Mouse (Mus musculus): ENCODE data around the gene Ddb2. TPM values are rescaled to one million over a fixed set of nuclear protein-coding genes. Genes with fewer than 3 reads are reported as not detected.

Gene Ddb2
- polyA plus RNA-seq (2015; fragmentation: Nextera tagmentation; extraction: Ambion mirVana): 33.7 and 35.8 TPM in 2 replicates

GRCm38 (mm10) chr2:91236601-91237510, at the start of gene Ddb2:
Ddb2 (minus strand) TSS chr2:91236982.
- peak; percentile 97 for DNase-seq (ENCODE audit: low spot score)

GRCm38 (mm10) chr2:91285885-91286505, 49.2 kb upstream of the Ddb2 start:
- peak; percentile 66 for DNase-seq (ENCODE audit: low spot score)

DNA sequence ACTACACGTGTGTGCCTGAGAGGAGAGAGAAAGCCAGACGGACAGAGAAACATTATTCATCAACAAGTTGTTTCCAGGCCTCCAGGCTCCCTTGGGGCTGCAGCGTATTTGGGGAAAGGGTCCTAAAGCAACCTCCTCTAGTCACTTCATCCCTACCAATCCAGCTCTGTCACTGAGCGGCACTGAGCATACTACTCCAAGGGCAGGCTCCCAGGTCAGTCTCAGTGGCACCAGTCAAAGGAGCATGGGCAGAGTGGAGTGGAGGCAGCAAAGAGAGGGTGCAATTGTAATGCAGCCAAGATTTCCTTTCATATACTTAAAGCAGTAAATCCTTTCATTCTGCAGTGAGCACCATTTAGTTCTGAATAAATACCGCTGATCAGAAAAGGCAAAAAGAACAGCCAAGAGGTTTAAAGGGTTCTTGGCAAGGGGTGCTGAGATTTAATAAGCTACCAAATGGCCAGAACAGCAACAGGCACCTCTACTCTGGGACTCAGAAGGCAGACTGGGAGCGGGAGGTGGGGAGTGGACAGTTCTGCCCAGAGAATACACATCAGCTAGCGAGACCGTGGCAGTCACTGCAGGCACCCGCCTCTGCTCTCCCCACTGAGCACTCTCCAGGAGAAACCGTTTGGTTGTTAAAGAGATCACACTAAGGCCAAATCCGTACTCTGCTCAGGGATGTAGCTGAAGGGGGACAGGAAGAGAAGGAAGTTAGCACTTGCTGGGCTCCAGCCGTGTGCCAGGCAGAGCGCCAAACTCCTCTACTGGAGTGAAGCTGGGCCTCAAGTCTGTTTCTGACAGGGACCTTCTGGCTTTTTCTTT, 47.8 kb upstream of the Ddb2 start:
- DNase-seq (ENCODE audit: low spot score): no peak

GRCm38 (mm10) chr2:91283972-91284371, 47.2 kb upstream of the Ddb2 start:
- no peak for DNase-seq (ENCODE audit: low spot score)

- DNase-seq (ENCODE audit: low spot score): no peak
Measured at GRCm38 (mm10) chr2:91281366-91281765, 44.6 kb upstream of the Ddb2 start.

GRCm38 (mm10) chr2:91279372-91279755, 42.6 kb upstream of the Ddb2 start:
- no peak for DNase-seq (ENCODE audit: low spot score)

- DNase-seq (ENCODE audit: low spot score): peak; percentile 42
Measured at GRCm38 (mm10) chr2:91278749-91279371, 42.1 kb upstream of the Ddb2 start.

DNA sequence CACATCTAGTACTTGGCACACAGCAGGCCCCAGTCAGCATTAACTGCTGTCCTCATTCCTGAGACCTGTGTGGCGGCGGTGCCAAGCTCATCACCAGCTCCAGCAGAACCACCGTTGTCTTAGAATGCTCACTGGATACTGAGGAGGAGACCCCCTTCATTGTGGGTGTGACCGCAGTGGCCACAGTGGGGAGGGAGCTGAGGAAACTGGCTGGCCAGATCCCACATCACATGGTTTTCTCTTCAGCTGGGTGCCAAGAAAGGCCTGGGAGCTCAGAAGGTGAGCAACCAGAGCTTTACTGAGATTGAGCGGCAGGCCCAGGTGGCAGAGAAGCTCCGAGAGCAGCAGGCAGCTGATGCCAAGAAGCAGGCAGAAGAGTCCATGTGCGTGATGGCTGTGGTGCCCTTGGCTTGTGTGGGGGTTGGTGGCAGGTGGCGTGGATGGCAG, 32.9 kb upstream of the Ddb2 start:
- no peak for DNase-seq (ENCODE audit: low spot score)

DNA sequence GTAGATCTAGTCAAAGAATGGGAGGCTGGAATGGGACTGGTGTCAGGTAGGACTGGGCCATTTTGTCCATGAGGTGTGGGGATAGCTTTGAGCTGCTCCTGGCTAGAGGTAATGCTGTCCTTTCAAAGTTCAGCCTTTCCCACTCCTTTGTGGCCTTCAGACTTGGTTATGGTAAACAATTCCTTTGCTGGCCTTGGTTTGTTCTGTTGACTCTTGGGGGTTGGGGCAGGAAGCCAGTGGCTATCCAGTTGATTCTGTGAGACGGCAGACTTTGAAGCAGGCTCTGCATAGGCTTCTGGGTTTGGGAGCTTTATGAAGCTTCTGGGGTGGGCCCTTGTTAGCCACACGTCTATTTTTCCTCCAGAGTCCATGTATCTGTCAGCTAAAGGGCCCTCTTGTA, 31.9 kb upstream of the Ddb2 start:
- no peak for DNase-seq (ENCODE audit: low spot score)

DNA sequence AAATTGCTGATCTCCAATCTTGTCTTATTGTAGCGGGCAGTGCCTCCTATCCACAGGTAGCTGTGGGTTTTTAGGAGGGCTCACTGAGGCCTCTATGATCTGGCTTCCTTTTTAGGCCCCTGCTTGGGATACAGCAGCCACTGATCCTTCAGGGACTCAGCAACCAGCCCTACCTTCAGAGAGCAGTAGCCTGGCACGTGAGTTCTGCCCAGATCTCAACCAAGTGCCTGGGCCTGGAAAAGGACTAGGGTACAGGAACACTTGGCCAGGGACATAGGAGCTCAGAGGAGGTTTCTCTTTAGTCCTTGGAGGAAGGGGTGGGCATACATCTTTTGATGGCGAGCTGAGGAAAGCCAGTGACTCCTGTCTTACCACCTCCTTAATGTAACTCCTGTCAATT, 31.3 kb upstream of the Ddb2 start:
- no peak for DNase-seq (ENCODE audit: low spot score)

DNA sequence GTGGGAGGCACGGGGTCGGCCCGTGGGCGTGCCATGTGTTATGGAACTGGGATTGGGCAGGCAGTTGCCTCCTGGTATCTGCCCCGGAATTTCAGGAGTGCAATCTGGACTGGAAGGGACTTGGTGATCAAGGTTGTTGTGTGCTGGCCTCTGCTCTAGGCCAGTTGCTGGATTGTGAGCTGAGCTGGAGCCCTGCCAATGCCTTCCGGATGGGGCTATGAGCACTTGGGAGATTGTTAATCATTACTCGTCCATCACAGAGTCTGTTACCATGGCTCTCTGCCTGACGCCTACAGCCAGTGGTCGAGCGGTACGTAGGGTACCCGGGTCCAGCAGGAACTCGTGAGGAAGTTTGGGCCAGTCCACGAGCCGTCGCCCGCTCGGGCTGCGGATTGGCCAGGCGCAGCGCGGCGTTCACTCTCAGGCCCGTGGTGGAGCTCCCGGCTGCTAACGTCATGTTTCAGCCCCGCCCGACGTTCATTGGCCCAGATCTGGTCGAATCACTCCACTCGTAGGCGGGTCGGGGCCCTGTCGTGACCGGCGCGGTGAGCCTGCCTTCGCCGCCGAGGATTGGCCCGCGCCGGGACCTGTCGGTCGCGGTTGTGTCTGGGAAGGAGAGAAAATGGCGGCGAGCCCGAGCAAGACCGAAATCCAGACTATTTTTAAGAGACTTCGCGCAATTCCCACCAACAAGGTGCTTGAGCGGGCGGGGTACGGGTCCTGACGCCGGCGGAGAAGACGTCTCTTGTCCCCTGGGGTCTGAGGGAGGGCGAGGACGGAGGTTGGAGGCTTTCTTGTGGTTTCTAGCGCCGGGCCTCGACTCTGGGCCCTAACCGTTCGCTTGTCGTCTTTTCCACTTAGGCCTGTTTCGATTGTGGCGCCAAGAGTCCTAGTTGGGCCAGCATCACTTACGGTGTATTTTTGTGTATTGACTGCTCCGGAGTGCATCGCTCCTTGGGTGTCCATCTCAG, 28.2 kb upstream of the Ddb2 start, which contains the start of gene Arfgap2:
Gene Arfgap2, plus strand, starts transcription at position 264 of the 971 bp plus-strand sequence.
- peak; percentile 96 for DNase-seq (ENCODE audit: low spot score)

- no peak for DNase-seq (ENCODE audit: low spot score)
Measured at GRCm38 (mm10) chr2:91263692-91264660, 27.2 kb upstream of the Ddb2 start.

GRCm38 (mm10) chr2:91259493-91259892, 22.7 kb upstream of the Ddb2 start:
- no peak for DNase-seq (ENCODE audit: low spot score)

- DNase-seq (ENCODE audit: low spot score): no peak
Measured at GRCm38 (mm10) chr2:91258830-91259229, 22.0 kb upstream of the Ddb2 start.

GRCm38 (mm10) chr2:91258054-91258453, 21.3 kb upstream of the Ddb2 start:
- no peak for DNase-seq (ENCODE audit: low spot score)

- no peak for DNase-seq (ENCODE audit: low spot score)
Measured at GRCm38 (mm10) chr2:91257126-91257980, 20.6 kb upstream of the Ddb2 start.

GRCm38 (mm10) chr2:91256256-91257125, 19.7 kb upstream of the Ddb2 start:
- DNase-seq (ENCODE audit: low spot score): peak; percentile 32

All from thymus, postnatal 0 days (tissue).